Mouse (Mus musculus) CH12.LX (cell line): ENCODE data around the gene Srsf10. TPM values are rescaled to one million over a fixed set of nuclear protein-coding genes. Genes with fewer than 3 reads are reported as not detected.

Source experiments
- DNase-seq: peaks from one replicate; pipeline ENCODE4 v3.0.0-alpha.2; 2013; ENCODE audit errors: extremely low read depth
- H3K27ac ChIP-seq: 2 replicates; pipeline ENCODE4 v1.5.1; 2012; ENCODE audit warnings: low read depth, mild to moderate bottlenecking, control low read depth, moderate library complexity; ENCODE audit not compliant: insufficient read depth
- H3K27me3 ChIP-seq: replicated peaks from 2 replicates; pipeline ENCODE3; 2012; ENCODE audit warnings: inconsistent platforms
- H3K36me3 ChIP-seq, 2 experiments: replicated peaks in 1 of 2; 2 replicates each; pipeline versions ENCODE3 to v1.6.1; 2012; ENCODE audit warnings: inconsistent platforms in 1 of 2, low read length in 1 of 2, mild to moderate bottlenecking in 1 of 2, mixed read lengths in 1 of 2, moderate library complexity in 1 of 2; ENCODE audit not compliant: control insufficient read depth in 1 of 2, insufficient read depth in 1 of 2
- H3K4me1 ChIP-seq, 2 experiments: 2 replicates each; pipeline ENCODE4 v1.6.1; 2012; ENCODE audit warnings: inconsistent platforms in 1 of 2, moderate library complexity in 1 of 2; ENCODE audit not compliant: insufficient read depth in 2 of 2, control insufficient read depth in 1 of 2
- H3K4me2 ChIP-seq: 2 replicates; pipeline ENCODE4 v1.6.1; 2012; ENCODE audit warnings: low read depth, mild to moderate bottlenecking, control low read depth; ENCODE audit not compliant: poor library complexity, insufficient read depth, severe bottlenecking
- H3K4me3 ChIP-seq, 3 experiments: fragments of 150-350 bp in 1 of 3; sonication (generic) in 1 of 3; replicated peaks in 1 of 3; 2 replicates each; pipeline versions ENCODE3 to v1.5.1; 2011 to 2012; ENCODE audit warnings: low read depth in 2 of 3, low read length in 2 of 3, mild to moderate bottlenecking in 2 of 3, moderate library complexity in 2 of 3, control low read depth in 1 of 3, improper control_type of control experiment in 1 of 3, inconsistent platforms in 1 of 3, mixed read lengths in 1 of 3; ENCODE audit not compliant: poor library complexity in 1 of 3
- H3K79me2 ChIP-seq: replicated peaks from 2 replicates; pipeline ENCODE4 v1.6.1; 2012; ENCODE audit warnings: mild to moderate bottlenecking, moderate library complexity; ENCODE audit not compliant: control insufficient read depth, poor library complexity, insufficient read depth, severe bottlenecking; ENCODE audit errors: extremely low read depth
- H3K9ac ChIP-seq: 2 replicates; pipeline ENCODE4 v1.6.1; 2012; ENCODE audit warnings: low read depth, mild to moderate bottlenecking, control low read depth, moderate library complexity; ENCODE audit not compliant: insufficient read depth
- H3K9me3 ChIP-seq: replicated peaks from 2 replicates; pipeline ENCODE3; 2012; ENCODE audit warnings: low read length, inconsistent platforms, mixed read lengths
- CHD2 ChIP-seq: IDR thresholded peaks from 2 replicates; pipeline ENCODE4 v1.6.1; 2011; ENCODE audit warnings: low read length, improper control_type of control experiment
- E2F4 ChIP-seq: IDR thresholded peaks from 2 replicates; pipeline ENCODE4 v1.6.1; 2011; ENCODE audit warnings: low read depth, low read length, improper control_type of control experiment; ENCODE audit not compliant: insufficient replicate concordance
- EP300 ChIP-seq: IDR thresholded peaks from 2 replicates; pipeline ENCODE4 v1.6.1; 2011; ENCODE audit warnings: low read length, improper control_type of control experiment
- IRF4 ChIP-seq: IDR thresholded peaks from 2 replicates; pipeline ENCODE4 v1.6.1; 2014; ENCODE audit warnings: low read depth, mild to moderate bottlenecking, inconsistent platforms, low read length, improper control_type of control experiment
- JUND ChIP-seq: conservative IDR thresholded peaks from 2 replicates; pipeline ENCODE4 v1.6.1; 2011; ENCODE audit warnings: low read depth, low read length, improper control_type of control experiment
- KAT2A ChIP-seq: IDR thresholded peaks from 2 replicates; pipeline ENCODE4 v1.6.1; 2012; ENCODE audit warnings: low read length, improper control_type of control experiment, inconsistent platforms; ENCODE audit not compliant: insufficient replicate concordance
- MAFK ChIP-seq: IDR thresholded peaks from 2 replicates; pipeline ENCODE4 v1.6.1; 2011; ENCODE audit warnings: low read length, improper control_type of control experiment; ENCODE audit not compliant: insufficient replicate concordance
- MXI1 ChIP-seq: IDR thresholded peaks from 2 replicates; pipeline ENCODE4 v1.6.1; 2011; ENCODE audit warnings: mild to moderate bottlenecking, low read depth, low read length, improper control_type of control experiment
- MYC ChIP-seq: IDR thresholded peaks from 2 replicates; pipeline ENCODE4 v1.6.1; 2011; ENCODE audit warnings: low read depth, mild to moderate bottlenecking, improper control_type of control experiment, low read length
- NELFE ChIP-seq: IDR thresholded peaks from 2 replicates; pipeline ENCODE4 v1.6.1; 2011; ENCODE audit warnings: low read depth, low read length, improper control_type of control experiment
- NRF1 ChIP-seq: IDR thresholded peaks from 2 replicates; pipeline ENCODE4 v1.6.1; 2014; ENCODE audit warnings: low read depth, mild to moderate bottlenecking, inconsistent platforms, low read length, improper control_type of control experiment, moderate library complexity
- RCOR1 ChIP-seq: conservative IDR thresholded peaks from 2 replicates; pipeline ENCODE4 v1.6.1; 2012; ENCODE audit warnings: low read depth, mild to moderate bottlenecking, inconsistent platforms, low read length, improper control_type of control experiment
- TBP ChIP-seq: conservative IDR thresholded peaks from 2 replicates; pipeline ENCODE4 v1.6.1; 2011; ENCODE audit warnings: low read depth, low read length, improper control_type of control experiment
- TCF12 ChIP-seq: IDR thresholded peaks from 2 replicates; pipeline ENCODE4 v1.6.1; 2014; ENCODE audit warnings: low read depth, mild to moderate bottlenecking, inconsistent platforms, low read length, improper control_type of control experiment
- ZMIZ1 ChIP-seq: IDR thresholded peaks from 2 replicates; pipeline ENCODE4 v1.6.1; 2012; ENCODE audit warnings: low read depth, mild to moderate bottlenecking, inconsistent platforms, low read length, improper control_type of control experiment
- ZNF384 ChIP-seq: IDR thresholded peaks from 2 replicates; pipeline ENCODE4 v1.6.1; 2012; ENCODE audit warnings: low read depth, low read length, improper control_type of control experiment, inconsistent platforms
- dilution Hi-C: fragments of 300-500 bp; cut with MboI; formaldehyde crosslinking; loops from 2 replicates; pipeline ENCODE4 v1.14.3; 2020; ENCODE audit warnings: low sequenced_read_pairs; ENCODE audit not compliant: extremely low pct_unique_long_range_greater_than_20kb, extremely low pct_ligation_motif_present
- in situ Hi-C: fragments of 300-500 bp; cut with MboI; formaldehyde crosslinking; loops from 3 replicates; pipeline ENCODE4 v1.14.3; 2019; ENCODE audit warnings: low sequenced_read_pairs, low pct_ligation_motif_present, low pct_unique_long_range_greater_than_20kb, mixed read lengths
- polyA plus RNA-seq: library from polyadenylated mRNA; unstranded; fragments of >175 nt; gene quantifications from 2 replicates; pipeline ENCODE4 v1.2.1, GENCODE M21; 2012; ENCODE audit warnings: low read depth; ENCODE audit not compliant: insufficient read length
- total RNA-seq, 2 experiments: library from RNA; depleted of rRNA; stranded (reverse); fragments of 300-350 nt in 1 of 2; fragments of >200 nt in 1 of 2; gene quantifications; 2 replicates each; pipeline ENCODE4 v1.2.3; 2012 to 2014

Gene Srsf10
- total and polyA plus RNA-seq, 3 experiments = 85.7 to 291 (median 179) TPM

- DNase-seq = no peak
- H3K4me2 ChIP-seq = no peak overlapping the region
- H3K27me3 ChIP-seq = no peaks in the 10 kb centered on the region
- H3K4me3 ChIP-seq = no peak overlapping the region
- H3K27ac ChIP-seq = no peak overlapping the region
- no peaks in the 10 kb centered on the region for H3K9me3 ChIP-seq
- peaks cover 12 to 52% of the 10 kb centered on the region in 2 experiments for H3K4me1 ChIP-seq
- TF ChIP-seq IRF4 (no peak), MYC (no peak), TCF12 (no peak), MXI1 (no peak), TBP (no peak), E2F4 (no peak), RCOR1 (no peak), MAFK (no peak), EP300 (no peak), CHD2 (no peak), ZNF384 (no peak), KAT2A (no peak), NELFE (no peak), ZMIZ1 (no peak), JUND (no peak)
- no peaks in the 10 kb centered on the region for H3K36me3 ChIP-seq
- no peaks in the 10 kb centered on the region for H3K79me2 ChIP-seq
- dilution Hi-C loops = no loop called here
- in situ Hi-C loops = loop anchor here (10.0 kb wide), 1 partner anchor 65 kb away; the partner anchor contains the start of gene Hmgcl
- no peak overlapping the region for H3K9ac ChIP-seq
Measured at GRCm38 (mm10) chr4:135880018-135880417, 24.5 kb downstream of the Srsf10 start.

- no peak overlapping the region for H3K9ac ChIP-seq
- H3K27me3 ChIP-seq = no peaks in the 10 kb centered on the region
- no peak overlapping the region for H3K4me3 ChIP-seq
- DNase-seq = no peak
- TF ChIP-seq JUND (no peak), NRF1 (peak; percentile 52)
- TF ChIP-seq, all 38 proteins: peak for 1
- no peaks in the 10 kb centered on the region for H3K9me3 ChIP-seq
- in situ Hi-C loops (loop anchor here (10.0 kb wide), 1 partner anchor 64 kb away; the partner anchor contains the start of gene Hmgcl), dilution Hi-C loops (no loop called here)
- no peak overlapping the region for H3K27ac ChIP-seq
- H3K79me2 ChIP-seq = no peaks in the 10 kb centered on the region
- H3K4me2 ChIP-seq = no peak overlapping the region
- H3K4me1 ChIP-seq = peaks cover 16 to 52% of the 10 kb centered on the region in 2 experiments
- H3K36me3 ChIP-seq = no peaks in the 10 kb centered on the region
Measured at GRCm38 (mm10) chr4:135880576-135880975, 25.0 kb downstream of the Srsf10 start.
